Mouse (Mus musculus) forebrain, embryonic 15.5 days (tissue): Measurements from ENCODE around the gene Cd209a. TPM values are rescaled to one million over a fixed set of nuclear protein-coding genes. Genes with fewer than 3 reads are reported as not detected.
"Not testable (repeated sequence)": the region's sequence is repeated elsewhere in the genome, so short reads cannot be mapped to it uniquely, and the experiment has no call there.

Source experiments
- ATAC-seq: fragments of 200-750 bp; cut with Nextera tagmentation; replicated peaks from 2 replicates; pipeline ENCODE4 v1.8.0; 2017; ENCODE audit warnings: mild to moderate bottlenecking, moderate TSS enrichment, moderate library complexity
- H3K27ac ChIP-seq: fragments of 300-500 bp; sonication (generic); replicated peaks from 2 replicates; pipeline ENCODE4 v1.5.1; 2015; ENCODE audit warnings: mild to moderate bottlenecking, inconsistent platforms
- H3K27me3 ChIP-seq: fragments of 300-500 bp; sonication (generic); 2 replicates; pipeline ENCODE4 v1.6.1; 2015; ENCODE audit warnings: inconsistent platforms
- H3K36me3 ChIP-seq: fragments of 300-500 bp; sonication (generic); 2 replicates; pipeline ENCODE4 v1.6.1; 2015; ENCODE audit warnings: mild to moderate bottlenecking, inconsistent platforms
- H3K4me1 ChIP-seq: fragments of 300-500 bp; sonication (generic); 2 replicates; pipeline ENCODE4 v1.6.1; 2015; ENCODE audit warnings: inconsistent platforms
- H3K4me2 ChIP-seq: fragments of 300-500 bp; sonication (generic); replicated peaks from 2 replicates; pipeline ENCODE4 v1.6.1; 2015; ENCODE audit warnings: mild to moderate bottlenecking, inconsistent platforms
- H3K4me3 ChIP-seq: fragments of 300-500 bp; sonication (generic); 2 replicates; pipeline ENCODE4 v1.5.1; 2015; ENCODE audit warnings: mild to moderate bottlenecking, inconsistent platforms
- H3K9ac ChIP-seq: fragments of 300-500 bp; sonication (generic); replicated peaks from 2 replicates; pipeline ENCODE4 v1.6.1; 2015; ENCODE audit warnings: mild to moderate bottlenecking, inconsistent platforms
- H3K9me3 ChIP-seq: fragments of 300-500 bp; sonication (generic); 2 replicates; pipeline ENCODE4 v1.6.1; 2016; ENCODE audit warnings: inconsistent platforms
- WGBS: fragments of 180-500 bp; shearing (Covaris S2); methylation state at CpG from one replicate; pipeline ENCODE4 v1.1.7; 2015; ENCODE audit warnings: mixed read lengths; 5-methylcytosine and 5-hydroxymethylcytosine counted together
- polyA plus RNA-seq: library from polyadenylated mRNA; unstranded; fragments of >200 nt; fragmentation: Nextera tagmentation; extraction: Ambion mirVana; gene quantifications from 2 replicates; pipeline ENCODE4 v1.2.1, GENCODE M21; 2015

Gene Cd209a
- not detected in 2 replicates for polyA plus RNA-seq

GRCm38 (mm10) chr8:3748761-3749160 is at the start of gene Cd209a:
Gene Cd209a, minus strand, starts transcription at chr8:3748984.
- Histone ChIP-seq H3K9ac (no peak within 1 kb of the TSS), H3K27ac (no peak within 1 kb of the TSS), H3K4me3 (no peak within 1 kb of the TSS), H3K4me1 (no peaks in the 10 kb centered on the region), H3K36me3 (no peaks in the 10 kb centered on the region), H3K4me2 (no peak within 1 kb of the TSS), H3K9me3 (0 out of 2 replicates have a peak, but pooled peaks cover 4% of the 10 kb centered on the region), H3K27me3 (no peaks in the 10 kb centered on the region)
- 91% methylated on average over 4 of the region's 4 CpGs for WGBS
- no peak for ATAC-seq

- WGBS = 80% methylated on average over 5 of the region's 5 CpGs
- H3K9me3 ChIP-seq, ATAC-seq, H3K4me1 ChIP-seq, H3K27me3 ChIP-seq, H3K36me3 ChIP-seq, H3K9ac ChIP-seq, H3K27ac ChIP-seq, H3K4me2 ChIP-seq, H3K4me3 ChIP-seq: not testable (repeated sequence)
Measured at GRCm38 (mm10) chr8:3768641-3769040, 19.9 kb upstream of the Cd209a start.

- peak; percentile 97 for ATAC-seq
- 72% methylated on average over 18 of the region's 18 CpGs for WGBS
- Histone ChIP-seq H3K27me3 (no peaks in the 10 kb centered on the region), H3K27ac (no peak overlapping the region), H3K36me3 (no peaks in the 10 kb centered on the region), H3K4me2 (no peak overlapping the region), H3K4me3 (no peak overlapping the region), H3K4me1 (no peaks in the 10 kb centered on the region), H3K9me3 (0 out of 2 replicates have a peak, but pooled peaks cover 4% of the 10 kb centered on the region), H3K9ac (no peak overlapping the region)
Measured at GRCm38 (mm10) chr8:3754261-3754850, 5.6 kb upstream of the Cd209a start.

- no peak overlapping the region for H3K9ac ChIP-seq
- H3K4me1 ChIP-seq = no peaks in the 10 kb centered on the region
- no peak overlapping the region for H3K27ac ChIP-seq
- no peak for ATAC-seq
- H3K4me3 ChIP-seq = no peak overlapping the region
- H3K4me2 ChIP-seq = no peak overlapping the region
- no peaks in the 10 kb centered on the region for H3K36me3 ChIP-seq
- no peaks in the 10 kb centered on the region for H3K9me3 ChIP-seq
- no peaks in the 10 kb centered on the region for H3K27me3 ChIP-seq
- WGBS = 92% methylated on average over 2 of the region's 2 CpGs
Measured at GRCm38 (mm10) chr8:3736947-3737346, 11.8 kb downstream of the Cd209a start.

- Histone ChIP-seq H3K36me3 (no peaks in the 10 kb centered on the region), H3K9me3 (no peaks in the 10 kb centered on the region), H3K4me3 (no peak overlapping the region), H3K27ac (no peak overlapping the region), H3K4me2 (no peak overlapping the region), H3K9ac (no peak overlapping the region), H3K4me1 (no peaks in the 10 kb centered on the region), H3K27me3 (no peaks in the 10 kb centered on the region)
- WGBS = 82% methylated on average over 2 of the region's 2 CpGs
- no peak for ATAC-seq
Measured at GRCm38 (mm10) chr8:3735599-3735998, 13.2 kb downstream of the Cd209a start.

- H3K4me3 ChIP-seq = no peak overlapping the region
- no peaks in the 10 kb centered on the region for H3K27me3 ChIP-seq
- H3K9me3 ChIP-seq = no peaks in the 10 kb centered on the region
- no peak overlapping the region for H3K27ac ChIP-seq
- no peaks in the 10 kb centered on the region for H3K36me3 ChIP-seq
- H3K4me1 ChIP-seq = no peaks in the 10 kb centered on the region
- WGBS = 59% methylated on average over 1 of the region's 1 CpGs
- no peak overlapping the region for H3K9ac ChIP-seq
- ATAC-seq = no peak
- H3K4me2 ChIP-seq = no peak overlapping the region
Measured at GRCm38 (mm10) chr8:3734084-3734483, 14.7 kb downstream of the Cd209a start.

- Histone ChIP-seq H3K27me3 (no peaks in the 10 kb centered on the region), H3K9me3 (no peaks in the 10 kb centered on the region), H3K36me3 (no peaks in the 10 kb centered on the region), H3K27ac (no peak overlapping the region), H3K4me3 (no peak overlapping the region), H3K4me1 (no peaks in the 10 kb centered on the region), H3K4me2 (no peak overlapping the region), H3K9ac (no peak overlapping the region)
- WGBS = 19% methylated on average over 1 of the region's 1 CpGs
- ATAC-seq = no peak; the same call in 1 of the 2 replicates
Measured at GRCm38 (mm10) chr8:3721041-3721440, 27.7 kb downstream of the Cd209a start.

GRCm38 (mm10) chr8:3720551-3720950 is 28.2 kb downstream of the Cd209a start, which contains the start of gene Clec4g:
Gene Clec4g, minus strand, starts transcription at chr8:3720651.
- ATAC-seq = no peak
- 68% methylated on average over 5 of the region's 5 CpGs for WGBS

GRCm38 (mm10) chr8:3718559-3718958 is 30.2 kb downstream of the Cd209a start:
- Histone ChIP-seq H3K4me1 (no peaks in the 10 kb centered on the region), H3K9me3 (no peaks in the 10 kb centered on the region), H3K9ac (no peak overlapping the region), H3K36me3 (no peaks in the 10 kb centered on the region), H3K4me3 (no peak overlapping the region), H3K27me3 (no peaks in the 10 kb centered on the region), H3K4me2 (no peak overlapping the region), H3K27ac (no peak overlapping the region)
- 17% methylated on average over 14 of the region's 14 CpGs for WGBS
- ATAC-seq = 0 out of 2 replicates have a peak, but pooled peaks have one; percentile 43

More at GRCm38 (mm10) chr8:3720551-3720950, 28.2 kb downstream of the Cd209a start, which contains the start of gene Clec4g:
- Histone ChIP-seq H3K9me3 (no peaks in the 10 kb centered on the region), H3K36me3 (no peaks in the 10 kb centered on the region), H3K4me1 (no peaks in the 10 kb centered on the region), H3K27me3 (no peaks in the 10 kb centered on the region), H3K27ac (no peak within 1 kb of the TSS), H3K4me2 (no peak within 1 kb of the TSS), H3K4me3 (no peak within 1 kb of the TSS), H3K9ac (no peak within 1 kb of the TSS)

- no peaks in the 10 kb centered on the region for H3K27me3 ChIP-seq
- no peak overlapping the region for H3K27ac ChIP-seq
- ATAC-seq = no peak
- WGBS = 80% methylated on average over 12 of the region's 12 CpGs
- H3K4me1 ChIP-seq = no peaks in the 10 kb centered on the region
- no peak overlapping the region for H3K4me2 ChIP-seq
- no peaks in the 10 kb centered on the region for H3K36me3 ChIP-seq
- H3K4me3 ChIP-seq = no peak overlapping the region
- no peaks in the 10 kb centered on the region for H3K9me3 ChIP-seq
- no peak overlapping the region for H3K9ac ChIP-seq
Measured at GRCm38 (mm10) chr8:3717321-3717954, 31.3 kb downstream of the Cd209a start.

GRCm38 (mm10) chr8:3711646-3712045 is 37.1 kb downstream of the Cd209a start:
- Histone ChIP-seq H3K4me3 (no peak overlapping the region), H3K27ac (no peak overlapping the region), H3K4me1 (no peaks in the 10 kb centered on the region), H3K9ac (no peak overlapping the region), H3K27me3 (no peaks in the 10 kb centered on the region), H3K4me2 (no peak overlapping the region), H3K9me3 (no peaks in the 10 kb centered on the region), H3K36me3 (no peaks in the 10 kb centered on the region)
- 72% methylated on average over 2 of the region's 2 CpGs for WGBS
- ATAC-seq = no peak

- no peak overlapping the region for H3K4me2 ChIP-seq
- H3K27me3 ChIP-seq = no peaks in the 10 kb centered on the region
- H3K9ac ChIP-seq = no peak overlapping the region
- H3K9me3 ChIP-seq = no peaks in the 10 kb centered on the region
- H3K36me3 ChIP-seq = no peaks in the 10 kb centered on the region
- no peaks in the 10 kb centered on the region for H3K4me1 ChIP-seq
- no peak overlapping the region for H3K4me3 ChIP-seq
- no peak overlapping the region for H3K27ac ChIP-seq
- 84% methylated on average over 3 of the region's 3 CpGs for WGBS
- no peak for ATAC-seq
Measured at GRCm38 (mm10) chr8:3710312-3710711, 38.5 kb downstream of the Cd209a start.
